Mouse (Mus musculus) forebrain, embryonic 14.5 days (tissue): ENCODE measurements around the gene Syne1. TPM values are rescaled to one million over a fixed set of nuclear protein-coding genes. Genes with fewer than 3 reads are reported as not detected.

ENCODE experiments used
- ATAC-seq: fragments of 200-750 bp; cut with Nextera tagmentation; 2 replicates; pipeline ENCODE4 v1.8.0; 2017; ENCODE audit warnings: mild to moderate bottlenecking, moderate library complexity
- DNase-seq: peaks from one replicate; pipeline ENCODE4 v3.0.0-alpha.2; 2015; ENCODE audit warnings: low spot score
- H3K27ac ChIP-seq: fragments of 300-500 bp; sonication (generic); 2 replicates; pipeline ENCODE4 v1.5.1; 2014; ENCODE audit warnings: low read depth, mild to moderate bottlenecking, control low read depth, low read length, moderate library complexity
- H3K27me3 ChIP-seq: fragments of 300-500 bp; sonication (generic); replicated peaks from 2 replicates; pipeline ENCODE4 v1.6.1; 2014; ENCODE audit warnings: low read length, control low read depth, mixed read lengths; ENCODE audit not compliant: control insufficient read depth, insufficient read depth
- H3K36me3 ChIP-seq: fragments of 300-500 bp; sonication (generic); 2 replicates; pipeline ENCODE4 v1.6.1; 2014; ENCODE audit warnings: low read length, control low read depth; ENCODE audit not compliant: control insufficient read depth, insufficient read depth
- H3K4me1 ChIP-seq: fragments of 300-500 bp; sonication (generic); 2 replicates; pipeline ENCODE4 v1.6.1; 2014; ENCODE audit warnings: antibody characterized with exemption, low read length, control low read depth; ENCODE audit not compliant: control insufficient read depth, insufficient read depth
- H3K4me2 ChIP-seq: fragments of 300-500 bp; sonication (generic); 2 replicates; pipeline ENCODE4 v1.6.1; 2014; ENCODE audit warnings: mild to moderate bottlenecking, control low read depth, low read length
- H3K4me3 ChIP-seq: fragments of 300-500 bp; sonication (generic); 2 replicates; pipeline ENCODE4 v1.5.1; 2014; ENCODE audit warnings: low read depth, low read length, control low read depth
- H3K9ac ChIP-seq: fragments of 300-500 bp; sonication (generic); 2 replicates; pipeline ENCODE4 v1.6.1; 2014; ENCODE audit warnings: mild to moderate bottlenecking, low read length, control low read depth, moderate library complexity
- H3K9me3 ChIP-seq: fragments of 300-500 bp; sonication (generic); replicated peaks from 2 replicates; pipeline ENCODE4 v1.6.1; 2016; ENCODE audit warnings: low read length, control low read depth, mixed read lengths; ENCODE audit not compliant: control insufficient read depth
- WGBS: fragments of 180-500 bp; shearing (Covaris S2); extraction: QIAGEN DNeasy Blood & Tissue Kit; methylation state at CpG from one replicate; pipeline ENCODE4 v1.1.7; 2014; 5-methylcytosine and 5-hydroxymethylcytosine counted together
- polyA plus RNA-seq: library from polyadenylated mRNA; unstranded; fragments of >200 nt; fragmentation: Nextera tagmentation; extraction: Ambion mirVana; gene quantifications from 2 replicates; pipeline ENCODE4 v1.2.1, GENCODE M21; 2014

Gene Syne1
- polyA plus RNA-seq, 1 experiment from 2014 or later = 3.4 TPM

GRCm38 (mm10) chr10:5130495-5130894 lies 420.8 kb downstream of the Syne1 start:
- no peak for ATAC-seq

GRCm38 (mm10) chr10:5124757-5125156 lies 426.5 kb downstream of the Syne1 start:
- H3K4me3 ChIP-seq = no peak overlapping the region
- 93% methylated on average over 7 of the region's 7 CpGs for WGBS
- H3K4me2 ChIP-seq = no peak overlapping the region
- H3K9ac ChIP-seq = no peak overlapping the region
- no peak overlapping the region for H3K27ac ChIP-seq
- ATAC-seq (no peak), DNase-seq (no peak)
- no peaks in the 10 kb centered on the region for H3K4me1 ChIP-seq
- H3K27me3 ChIP-seq = no peaks in the 10 kb centered on the region
- H3K36me3 ChIP-seq = no peaks in the 10 kb centered on the region
- H3K9me3 ChIP-seq = no peaks in the 10 kb centered on the region

More at GRCm38 (mm10) chr10:5130495-5130894, 420.8 kb downstream of the Syne1 start:
- Histone ChIP-seq H3K27ac (no peak overlapping the region), H3K4me2 (no peak overlapping the region), H3K27me3 (no peaks in the 10 kb centered on the region), H3K9me3 (no peaks in the 10 kb centered on the region), H3K4me3 (no peak overlapping the region), H3K9ac (no peak overlapping the region), H3K36me3 (no peaks in the 10 kb centered on the region), H3K4me1 (no peaks in the 10 kb centered on the region)
- DNase-seq = no peak
- 85% methylated on average over 1 of the region's 1 CpGs for WGBS

GRCm38 (mm10) chr10:5116720-5117119 lies 434.6 kb downstream of the Syne1 start:
- no peak for DNase-seq

GRCm38 (mm10) chr10:5116155-5116554 lies 435.1 kb downstream of the Syne1 start:
- DNase-seq (no peak), ATAC-seq (no peak)
- Histone ChIP-seq H3K4me2 (no peak overlapping the region), H3K36me3 (no peaks in the 10 kb centered on the region), H3K9me3 (no peaks in the 10 kb centered on the region), H3K4me3 (no peak overlapping the region), H3K27ac (no peak overlapping the region), H3K9ac (no peak overlapping the region), H3K4me1 (no peaks in the 10 kb centered on the region), H3K27me3 (no peaks in the 10 kb centered on the region)
- 90% methylated on average over 5 of the region's 5 CpGs for WGBS

More at GRCm38 (mm10) chr10:5116720-5117119, 434.6 kb downstream of the Syne1 start:
- Histone ChIP-seq H3K36me3 (no peaks in the 10 kb centered on the region), H3K4me3 (no peak overlapping the region), H3K4me1 (no peaks in the 10 kb centered on the region), H3K9ac (no peak overlapping the region), H3K27ac (no peak overlapping the region), H3K4me2 (no peak overlapping the region), H3K9me3 (no peaks in the 10 kb centered on the region), H3K27me3 (no peaks in the 10 kb centered on the region)
- ATAC-seq = no peak
- 91% methylated on average over 6 of the region's 6 CpGs for WGBS

- ATAC-seq (no peak), DNase-seq (no peak)
- Histone ChIP-seq H3K36me3 (no peaks in the 10 kb centered on the region), H3K27me3 (no peaks in the 10 kb centered on the region), H3K4me1 (no peaks in the 10 kb centered on the region), H3K4me2 (no peak overlapping the region), H3K9ac (no peak overlapping the region), H3K9me3 (no peaks in the 10 kb centered on the region), H3K27ac (no peak overlapping the region), H3K4me3 (no peak overlapping the region)
- WGBS = 90% methylated on average over 5 of the region's 5 CpGs
Measured at GRCm38 (mm10) chr10:5110773-5111172, 440.5 kb downstream of the Syne1 start.

GRCm38 (mm10) chr10:5097754-5098137 lies 453.5 kb downstream of the Syne1 start:
- no peaks in the 10 kb centered on the region for H3K27me3 ChIP-seq
- H3K4me3 ChIP-seq = no peak overlapping the region
- H3K4me1 ChIP-seq = no peaks in the 10 kb centered on the region
- no peaks in the 10 kb centered on the region for H3K36me3 ChIP-seq
- ATAC-seq (no peak), DNase-seq (no peak)
- 77% methylated on average over 2 of the region's 2 CpGs for WGBS
- no peak overlapping the region for H3K27ac ChIP-seq
- no peak overlapping the region for H3K9ac ChIP-seq
- no peaks in the 10 kb centered on the region for H3K9me3 ChIP-seq
- H3K4me2 ChIP-seq = no peak overlapping the region

- H3K9me3 ChIP-seq = no peaks in the 10 kb centered on the region
- H3K36me3 ChIP-seq = no peaks in the 10 kb centered on the region
- no peak overlapping the region for H3K4me3 ChIP-seq
- no peak overlapping the region for H3K4me2 ChIP-seq
- WGBS = 68% methylated on average over 10 of the region's 10 CpGs
- peak; percentile 20 for DNase-seq
- H3K9ac ChIP-seq = no peak overlapping the region
- no peak overlapping the region for H3K27ac ChIP-seq
- no peaks in the 10 kb centered on the region for H3K4me1 ChIP-seq
- H3K27me3 ChIP-seq = no peaks in the 10 kb centered on the region
- ATAC-seq = no peak
Measured at GRCm38 (mm10) chr10:5096996-5097753, 454.1 kb downstream of the Syne1 start.

- H3K9me3 ChIP-seq = no peaks in the 10 kb centered on the region
- H3K4me2 ChIP-seq = no peak overlapping the region
- H3K9ac ChIP-seq = no peak overlapping the region
- no peaks in the 10 kb centered on the region for H3K4me1 ChIP-seq
- no peaks in the 10 kb centered on the region for H3K36me3 ChIP-seq
- H3K27me3 ChIP-seq = no peaks in the 10 kb centered on the region
- H3K27ac ChIP-seq = no peak overlapping the region
- ATAC-seq = no peak
- H3K4me3 ChIP-seq = no peak overlapping the region
- 94% methylated on average over 4 of the region's 4 CpGs for WGBS
- DNase-seq = no peak
Measured at GRCm38 (mm10) chr10:5089133-5089532, 462.1 kb downstream of the Syne1 start.

GRCm38 (mm10) chr10:5087336-5087735 lies 463.9 kb downstream of the Syne1 start:
- 87% methylated on average over 7 of the region's 7 CpGs for WGBS
- Histone ChIP-seq H3K4me3 (no peak overlapping the region), H3K4me2 (no peak overlapping the region), H3K9me3 (no peaks in the 10 kb centered on the region), H3K27ac (no peak overlapping the region), H3K9ac (no peak overlapping the region), H3K27me3 (no peaks in the 10 kb centered on the region), H3K36me3 (no peaks in the 10 kb centered on the region), H3K4me1 (no peaks in the 10 kb centered on the region)
- no peak for DNase-seq
- ATAC-seq = no peak
